In the genomic region with DNA sequence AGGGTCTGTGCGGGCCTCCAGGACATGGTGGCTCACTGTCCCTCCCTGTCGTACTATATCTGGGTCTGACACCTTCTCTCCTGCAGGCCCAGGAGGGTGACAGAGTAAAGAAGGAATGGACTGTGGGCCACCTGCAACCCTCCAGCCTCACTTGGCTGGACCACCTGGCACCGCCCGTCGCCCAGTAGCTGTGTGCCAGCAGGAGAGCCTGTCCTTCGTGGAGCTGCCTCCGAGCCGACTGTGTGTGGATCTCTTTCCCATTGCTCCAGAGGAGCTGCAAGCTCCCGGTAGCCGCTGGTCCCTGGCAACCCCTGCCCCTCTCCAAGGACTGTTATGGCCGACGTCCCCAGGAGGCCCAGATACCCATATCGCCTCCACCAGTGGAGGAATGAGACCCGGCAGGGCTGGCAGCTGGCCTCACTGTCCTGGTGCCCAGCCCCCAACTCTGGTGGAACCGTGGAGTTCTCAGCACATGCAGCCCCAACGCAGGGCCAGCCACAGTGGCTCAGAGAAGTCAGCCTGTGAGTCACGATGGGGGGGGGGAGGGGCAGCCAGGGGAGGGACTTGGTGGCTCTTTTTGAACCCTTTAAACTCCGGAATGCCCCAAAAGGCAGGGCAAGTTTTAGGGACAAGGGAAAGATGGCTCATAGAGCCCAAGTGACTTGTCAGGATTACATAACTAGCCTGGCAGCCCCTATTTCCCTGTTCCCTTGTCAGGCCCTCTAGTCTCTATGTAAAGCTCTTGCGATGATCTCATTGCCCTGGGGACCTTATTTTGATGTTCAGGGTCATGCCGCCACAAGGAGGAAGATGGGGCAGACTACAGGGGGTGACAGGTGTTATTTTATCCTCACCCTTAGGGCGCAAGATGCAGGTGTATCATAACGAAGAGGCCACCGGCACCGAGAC, we compare ENCODE assay signal across 1 mouse cellular context.
TF ChIP-seq lines count a peak whose summit lies in the region.

No protein-coding gene starts in this region.

TF ChIP-seq in CH12.LX, 34 proteins besides CTCF, POLR2A, EP300 and RAD21:
- TF ChIP-seq MAFK (IDR thresholded peaks at IDR 0.05; ENCODE audit: insufficient replicate concordance, low read length) (no peak), USF2 (conservative IDR thresholded peaks at IDR 0.05; ENCODE audit: low read depth, low read length) (no peak), ZC3H11A (IDR thresholded peaks at IDR 0.05; ENCODE audit: low read depth, low read length) (no peak), MAX (IDR thresholded peaks at IDR 0.05; ENCODE audit: low read length) (no peak), RCOR1 (conservative IDR thresholded peaks at IDR 0.05; ENCODE audit: low read depth, low read length) (no peak), BHLHE40 (IDR thresholded peaks at IDR 0.05; ENCODE audit: low read depth, low read length) (peak; percentile 66), ZKSCAN1 (IDR thresholded peaks at IDR 0.05; ENCODE audit: borderline replicate concordance, low read depth, low read length) (no peak), JUN (IDR thresholded peaks at IDR 0.05; ENCODE audit: insufficient read depth, low read depth, low read length) (peak; percentile 71), SIN3A (IDR thresholded peaks at IDR 0.05; ENCODE audit: low read length) (no peak), MEF2A (IDR thresholded peaks at IDR 0.05; ENCODE audit: borderline replicate concordance, low read depth, low read length) (0 out of 2 replicates have a peak, but pooled peaks have one; percentile 28), E2F4 (IDR thresholded peaks at IDR 0.05; ENCODE audit: insufficient replicate concordance, low read depth, low read length) (no peak), JUND (conservative IDR thresholded peaks at IDR 0.05; ENCODE audit: low read depth, low read length) (peak; percentile 37), SMC3 (IDR thresholded peaks at IDR 0.05; ENCODE audit: low read depth, low read length) (no peak), MAZ (IDR thresholded peaks at IDR 0.05; ENCODE audit: low read depth, low read length) (no peak), CHD1 (IDR thresholded peaks at IDR 0.05; ENCODE audit: low read depth, low read length) (no peak), GABPA (IDR thresholded peaks at IDR 0.05; ENCODE audit: insufficient replicate concordance, low read depth, low read length) (no peak), NELFE (IDR thresholded peaks at IDR 0.05; ENCODE audit: low read depth, low read length) (no peak), ETS1 (conservative IDR thresholded peaks at IDR 0.05; ENCODE audit: low read depth, low read length) (peak; percentile 55), PAX5 (IDR thresholded peaks at IDR 0.05; ENCODE audit: low read length) (no peak), UBTF (IDR thresholded peaks at IDR 0.05; ENCODE audit: low read depth, low read length) (no peak), TCF12 (IDR thresholded peaks at IDR 0.05; ENCODE audit: low read depth, low read length) (no peak), ZMIZ1 (IDR thresholded peaks at IDR 0.05; ENCODE audit: low read depth, low read length) (no peak), IRF4 (IDR thresholded peaks at IDR 0.05; ENCODE audit: low read depth, low read length) (peak; percentile 10; the same call in 1 of the 2 replicates), KAT2A (IDR thresholded peaks at IDR 0.05; ENCODE audit: insufficient replicate concordance, low read length) (no peak), CHD2 (IDR thresholded peaks at IDR 0.05; ENCODE audit: low read length) (no peak; the same call in 1 of the 2 replicates)
